Mouse (Mus musculus) left cerebral cortex, adult 6 months (tissue): ENCODE measurements around the gene Nedd9. TPM values are rescaled to one million over a fixed set of nuclear protein-coding genes. Genes with fewer than 3 reads are reported as not detected.

Experiments used
- long read RNA-seq, 2 experiments: library from polyadenylated mRNA; unstranded; transcript quantifications; one replicate each; pipeline ENCODE4 v2.0.0; 2019 to 2020
- polyA plus RNA-seq: library from polyadenylated mRNA; unstranded; fragments of <200 nt; fragmentation: Nextera tagmentation; gene quantifications from 2 replicates; pipeline ENCODE4 v1.2.3, GENCODE M21; 2021

The Nedd9 gene
- 1.8 and 2.9 TPM in 2 replicates for polyA plus RNA-seq
- long read RNA-seq, experiment 1, full-length matches to known transcripts = 7 of 10 reads
- long read RNA-seq, experiment 1, partial matches to known transcripts = 2 of 10 reads
- long read RNA-seq, experiment 1, other reads (novel, unspliced or antisense) = 1 of 10 reads
- long read RNA-seq, experiment 2, partial matches to known transcripts = 1 of 1 reads
- long read RNA-seq, experiment 2, other reads (novel, unspliced or antisense) = 0 of 1 reads

DNA sequence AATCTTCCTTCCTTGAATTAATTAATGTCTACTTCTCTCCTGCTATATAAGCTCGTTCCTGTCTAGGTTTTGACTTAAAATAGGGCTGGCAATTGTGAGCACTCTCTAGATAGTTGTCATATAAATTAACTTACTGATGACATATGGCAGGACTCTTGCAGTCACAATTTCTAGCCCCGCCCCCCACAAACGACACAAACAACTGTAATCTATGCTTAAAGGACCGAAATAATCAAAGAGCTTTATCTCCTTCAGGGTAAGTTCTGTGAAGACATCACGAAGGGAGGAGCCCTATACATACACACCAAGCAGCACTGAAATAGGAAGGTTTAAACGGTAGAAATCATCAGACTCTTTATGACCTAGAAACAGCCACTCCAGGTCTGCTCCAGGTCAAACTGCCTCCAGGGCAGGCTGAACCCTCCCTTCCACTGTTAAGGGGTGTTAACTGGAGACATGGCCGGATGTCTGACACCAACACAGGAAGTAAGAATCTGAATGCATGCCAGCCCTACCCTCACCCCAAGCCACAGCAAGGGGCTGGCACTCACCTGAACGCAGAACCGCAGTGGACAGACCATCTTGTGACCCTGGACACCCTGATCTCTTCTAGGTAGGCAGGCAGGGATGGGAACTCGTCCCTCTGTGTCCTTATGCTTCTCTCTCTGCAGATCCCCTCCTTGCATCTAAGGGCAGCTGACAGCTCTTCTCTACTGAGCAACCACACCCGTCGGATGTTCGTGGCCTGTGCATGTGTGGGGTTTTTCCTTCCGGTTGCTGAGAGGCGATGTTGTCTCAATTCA, at the start of gene Nedd9:
Gene Nedd9, minus strand, starts transcription at position 757 of the 803 bp plus-strand sequence.

GRCm38 (mm10) chr13:41273927-41274650, 213.1 kb downstream of the Nedd9 start, which contains the start of gene Gm17364:
TSS of gene Gm17364 (minus strand) at chr13:41273977.

Other genes starting within 250 kb of the Nedd9 start
- 34.1 and 53.7 TPM in 2 replicates for gene Smim13, start 237.5 kb downstream of the Nedd9 start, polyA plus RNA-seq
- not detected in 2 replicates for gene Gm17364, start 213.4 kb downstream of the Nedd9 start, polyA plus RNA-seq
- 45.2 and 63.4 TPM in 2 replicates for gene Tmem170b, start 118.5 kb upstream of the Nedd9 start, polyA plus RNA-seq